Mouse (Mus musculus) bone marrow macrophage, adult 2 months (primary cell): ENCODE measurements around the gene Sfxn1.

Experiments used
- CTCF ChIP-seq: IDR thresholded peaks from 2 replicates; pipeline ENCODE4 v1.5.1; 2012; ENCODE audit warnings: low read depth, mild to moderate bottlenecking, low read length, moderate library complexity
- POLR2A ChIP-seq: IDR thresholded peaks from 2 replicates; pipeline ENCODE4 v1.6.1; 2012; ENCODE audit warnings: mild to moderate bottlenecking, low read depth, low read length, borderline replicate concordance

- no peak for TF ChIP-seq CTCF
- no peak for TF ChIP-seq POLR2A
Measured at GRCm38 (mm10) chr13:54033653-54034052, 38.0 kb upstream of the Sfxn1 start.
